20 mouse cellular contexts compared by ENCODE assay signal in the genomic region with DNA sequence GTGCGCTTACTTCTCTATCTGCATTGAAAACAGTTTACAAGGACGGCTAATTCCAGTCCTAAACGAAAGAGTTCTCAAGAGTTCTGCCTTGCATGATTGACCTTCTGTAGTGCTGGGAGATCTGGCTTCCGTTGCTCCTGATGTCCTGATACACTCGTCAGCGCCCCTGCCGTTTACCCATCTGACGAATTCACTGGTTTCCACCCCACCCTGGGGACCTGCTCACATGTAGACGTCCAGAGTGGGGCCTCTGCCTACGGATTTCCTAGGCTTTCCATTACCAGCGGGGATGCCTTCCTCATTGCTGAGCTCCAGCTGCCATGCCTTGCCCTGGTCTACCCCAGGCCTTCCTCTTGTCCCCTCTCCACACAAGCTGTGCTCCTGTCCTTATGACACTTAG. TPM values are rescaled to one million over a fixed set of nuclear protein-coding genes. Genes with fewer than 3 reads are reported as not detected.
"Had no signal": no experiment of that assay in that cellular context is flagged by ENCODE, and none has a peak within 500 bp of the region (broad histone marks: within the 10 kb centered on the region; RNA-seq: fewer than 3 reads in every experiment).

No protein-coding gene starts in this region.

- ATAC-seq: lung, postnatal 0 days; midbrain, embryonic 13.5 days; midbrain, embryonic 15.5 days had no signal

- H3K27ac ChIP-seq: lung, embryonic 15.5 days; macrophage; midbrain, embryonic 13.5 days; midbrain, embryonic 15.5 days; neural tube, embryonic 12.5 days; stomach, postnatal 0 days had no signal

- H3K4me3 ChIP-seq: lung, embryonic 15.5 days; megakaryocyte, embryonic 14.5 days; midbrain, embryonic 13.5 days; midbrain, embryonic 15.5 days; neural tube, embryonic 12.5 days; stomach, embryonic 15.5 days had no signal

- H3K4me1 ChIP-seq: megakaryocyte, embryonic 14.5 days; midbrain, embryonic 15.5 days had no signal

- DNase-seq: lung, adult 2 months; lung, postnatal 14 days; lung, postnatal 36 days; right cerebral cortex, postnatal 14 days; thymus, adult 2 months; thymus, postnatal 25 days; thymus, postnatal 4 days had no signal

- H3K4me2 ChIP-seq: lung, embryonic 15.5 days; midbrain, embryonic 11.5 days; midbrain, embryonic 13.5 days; midbrain, embryonic 15.5 days; neural tube, embryonic 12.5 days; stomach, embryonic 15.5 days had no signal

- H3K27me3 ChIP-seq: lung, embryonic 15.5 days; midbrain, embryonic 13.5 days; midbrain, embryonic 15.5 days; neural tube, embryonic 12.5 days; stomach, embryonic 15.5 days had no signal

- H3K9me3 ChIP-seq: lung, embryonic 15.5 days; midbrain, embryonic 13.5 days; midbrain, embryonic 15.5 days; neural tube, embryonic 12.5 days; stomach, embryonic 15.5 days had no signal

- H3K36me3 ChIP-seq: lung, embryonic 15.5 days; midbrain, embryonic 13.5 days; midbrain, embryonic 15.5 days; neural tube, embryonic 12.5 days; stomach, embryonic 15.5 days had no signal

- H3K9ac ChIP-seq: lung, embryonic 15.5 days; midbrain, embryonic 13.5 days; midbrain, embryonic 15.5 days; neural tube, embryonic 12.5 days; stomach, embryonic 15.5 days had no signal

RNA-seq across cellular contexts. Expression of gene Pcsk6, which starts 39.7 kb away (rescaled TPM):
- total RNA-seq: megakaryocyte progenitor cell, adult 5-6 weeks; monocyte, adult 5-6 weeks; neutrophil, adult 5-6 weeks had no signal
- polyA plus RNA-seq: macrophage had no signal
